Mouse (Mus musculus): ENCODE measurements at regions not wholly inside any gene's neighbourhood (a gene's known extent, or its start where the extent isn't known, plus 50 kb on each side); places are given as distances from the start of the nearest gene placed in this dataset.

GRCm38 (mm10) chr15:62215616-62216398 lies 1293.0 kb upstream of the A1bg start:
- TF ChIP-seq CTCF (IDR thresholded peaks at IDR 0.05): no peak
- no peak for TF ChIP-seq POLR2A (IDR thresholded peaks at IDR 0.05; ENCODE audit: insufficient read depth, low read depth, low read length)
- no peak for TF ChIP-seq EP300 (IDR thresholded peaks at IDR 0.05; ENCODE audit: insufficient read depth, low read depth, low read length)

All from heart, adult 2 months (tissue).